Mouse (Mus musculus): ENCODE results near the gene Tnnt3. TPM values are rescaled to one million over a fixed set of nuclear protein-coding genes. Genes with fewer than 3 reads are reported as not detected.

Gene Tnnt3
- total RNA-seq, 2 experiments from 2014 or later = 17,146 to 18,824 TPM

GRCm38 (mm10) chr7:142476795-142477452, 21.7 kb upstream of the Tnnt3 start:
- no peak for DNase-seq

GRCm38 (mm10) chr7:142478001-142478400, 20.6 kb upstream of the Tnnt3 start:
- DNase-seq = no peak

- DNase-seq = no peak
Measured at GRCm38 (mm10) chr7:142478574-142478973, 20.1 kb upstream of the Tnnt3 start.

- DNase-seq = no peak
Measured at GRCm38 (mm10) chr7:142479307-142479706, 19.3 kb upstream of the Tnnt3 start.

GRCm38 (mm10) chr7:142479886-142480285, 18.8 kb upstream of the Tnnt3 start:
- DNase-seq = no peak

- DNase-seq = no peak
Measured at GRCm38 (mm10) chr7:142480661-142481060, 18.0 kb upstream of the Tnnt3 start.

GRCm38 (mm10) chr7:142481186-142481567, 17.5 kb upstream of the Tnnt3 start:
- DNase-seq = peak; percentile 79

GRCm38 (mm10) chr7:142481568-142482255, 16.9 kb upstream of the Tnnt3 start:
- DNase-seq = peak; percentile 78

GRCm38 (mm10) chr7:142482256-142482609, 16.4 kb upstream of the Tnnt3 start:
- DNase-seq = no peak

- no peak for DNase-seq
Measured at GRCm38 (mm10) chr7:142483136-142483535, 15.5 kb upstream of the Tnnt3 start.

GRCm38 (mm10) chr7:142484780-142485179, 13.9 kb upstream of the Tnnt3 start:
- peak; percentile 78 for DNase-seq

- no peak for DNase-seq
Measured at GRCm38 (mm10) chr7:142486751-142487162, 11.9 kb upstream of the Tnnt3 start.

- no peak for DNase-seq
Measured at GRCm38 (mm10) chr7:142487341-142487859, 11.2 kb upstream of the Tnnt3 start.

- no peak for DNase-seq
Measured at GRCm38 (mm10) chr7:142488053-142488452, 10.6 kb upstream of the Tnnt3 start.

GRCm38 (mm10) chr7:142493535-142493934, 5.1 kb upstream of the Tnnt3 start:
- no peak for DNase-seq

GRCm38 (mm10) chr7:142496158-142496557, 2.5 kb upstream of the Tnnt3 start:
- peak; percentile 67 for DNase-seq

GRCm38 (mm10) chr7:142496800-142497199, 1.8 kb upstream of the Tnnt3 start:
- DNase-seq = no peak

GRCm38 (mm10) chr7:142497775-142498174, 861 bp upstream of the Tnnt3 start:
- no peak for DNase-seq

GRCm38 (mm10) chr7:142499010-142499721, 530 bp downstream of the Tnnt3 start:
- no peak for DNase-seq

- peak; percentile 66 for DNase-seq
Measured at GRCm38 (mm10) chr7:142500032-142500431, 1.4 kb downstream of the Tnnt3 start.

GRCm38 (mm10) chr7:142503206-142503605, 4.6 kb downstream of the Tnnt3 start:
- DNase-seq = no peak

GRCm38 (mm10) chr7:142505942-142506341, 7.3 kb downstream of the Tnnt3 start:
- no peak for DNase-seq

GRCm38 (mm10) chr7:142506501-142506900, 7.9 kb downstream of the Tnnt3 start:
- DNase-seq = no peak
